ENCODE assay signal across 8 mouse cellular contexts in genomic region chr3:103020249-103020942, GRCm38 (mm10). TPM values are rescaled to one million over a fixed set of nuclear protein-coding genes. Genes with fewer than 3 reads are reported as not detected.
DNase-seq lines count a peak whose midpoint lies in the region; ATAC-seq lines count a peak whose summit lies in the region.

TSS of gene Csde1 (plus strand) at chr3:103020426.

- peak within 1 kb of the TSS; percentile 91 for H3K4me3 ChIP-seq in hindbrain, embryonic 16.5 days (ENCODE audit: low read length)
- H3K4me3 ChIP-seq in macrophage (ENCODE audit: inconsistent target) = peak within 1 kb of the TSS; percentile 96

- peaks cover 50% of the 10 kb centered on the region for H3K79me2 ChIP-seq in macrophage (ENCODE audit: inconsistent target)

- no peaks in the 10 kb centered on the region for H3K36me3 ChIP-seq in hindbrain, embryonic 16.5 days (ENCODE audit: control insufficient read depth, insufficient read depth, low read length)
- no peaks in the 10 kb centered on the region for H3K36me3 ChIP-seq in macrophage (ENCODE audit: inconsistent target)

- no peaks in the 10 kb centered on the region for H3K27me3 ChIP-seq in hindbrain, embryonic 16.5 days (replicated peaks; ENCODE audit: control insufficient read depth, insufficient read depth, low read length)

- peak; percentile 96 for ATAC-seq in hindbrain, embryonic 16.5 days

- H3K9ac ChIP-seq in hindbrain, embryonic 16.5 days (ENCODE audit: low read depth, low read length) = peak within 1 kb of the TSS; percentile 99

- H3K9me3 ChIP-seq in hindbrain, embryonic 16.5 days (ENCODE audit: control insufficient read depth, low read length) = no peaks in the 10 kb centered on the region

- WGBS in hindbrain, embryonic 16.5 days = under 1% methylated on average over 55 of the region's 55 CpGs
- WGBS in macrophage (ENCODE audit: missing documents) = under 1% methylated on average over 54 of the region's 55 CpGs

- H3K27ac ChIP-seq in hindbrain, embryonic 16.5 days (ENCODE audit: low read depth, low read length) = peak within 1 kb of the TSS; percentile 99
- peak within 1 kb of the TSS; percentile 98 for H3K27ac ChIP-seq in macrophage

- peaks cover 9% of the 10 kb centered on the region for H3K4me1 ChIP-seq in hindbrain, embryonic 16.5 days (ENCODE audit: control insufficient read depth, insufficient read depth, low read depth, low read length)

- H3K4me2 ChIP-seq in hindbrain, embryonic 16.5 days (ENCODE audit: low read length) = peak within 1 kb of the TSS; percentile 66

- DNase-seq in WW6 (ENCODE audit: low read depth, low spot score) = peak; percentile 93
- DNase-seq in cerebellum, postnatal 4 days (ENCODE audit: low spot score in 2 of 2) = peak; percentile 84 to 94
- peak; percentile 98 for DNase-seq in gastrocnemius, adult 18-20 months (ENCODE audit: low spot score)
- DNase-seq in left cerebral cortex, adult 18-20 months (ENCODE audit: low spot score in 2 of 2) = peak; percentile 97 to 98
- peak; percentile 98 for DNase-seq in right cerebral cortex, adult 18-20 months
- peak; percentile 83 for DNase-seq in urinary bladder, postnatal 10 days (ENCODE audit: low spot score)

RNA-seq across cellular contexts. Expression of gene Csde1, which starts in this region (rescaled TPM):
- 1,000 to 10,000 TPM; 1,048 to 1,145 TPM for total RNA-seq in gastrocnemius, adult 18-20 months (2021)
- polyA plus RNA-seq in hindbrain, embryonic 16.5 days (2015; fragmentation: Nextera tagmentation; extraction: Ambion mirVana) = 312 and 328 TPM in 2 replicates
- 100 to 1,000 TPM; 234 to 238 TPM for total RNA-seq in left cerebral cortex, adult 18-20 months (2021)
- 100 to 1,000 TPM; 378 to 972 (median 628) TPM for total RNA-seq in macrophage (2018; cell fraction: chromatin; rRNA removed)
- 100 to 1,000 TPM; 335 to 509 (median 398) TPM for total RNA-seq in macrophage (2018; cell fraction: cytosol; rRNA removed)
- total RNA-seq in macrophage (2018; cell fraction: nucleus; rRNA removed) = 100 to 1,000 TPM; 340 to 584 (median 430) TPM
- polyA plus RNA-seq in macrophage (2018) = 199 to 281 TPM (median 244 TPM) in 3 replicates

Comparison
In these comparisons a context has a peak if more than half of its experiments do, and no peak if none do; other contexts are left out.
1. Peak in every context shown above with its lines: DNase-seq, ATAC-seq, H3K4me3 ChIP-seq and H3K27ac ChIP-seq.
2. RNA of gene Csde1 (total RNA-seq): 1,048 to 1,145 TPM in gastrocnemius, adult 18-20 months; 234 to 238 TPM in left cerebral cortex, adult 18-20 months; every median in the first group is over 4 times any median in the second.